Mouse (Mus musculus) neural tube, embryonic 10.5 days (tissue): ENCODE measurements around the gene Nkx1-2.
A peak's percentile ranks its signal among the peaks of the same experiment; 100 is the strongest.

Experiments used
- DNase-seq: peaks from one replicate; pipeline ENCODE4 v3.0.0-alpha.2; 2017; ENCODE audit warnings: low spot score; ENCODE audit errors: extremely low spot score

Nkx1-2 gene

DNA sequence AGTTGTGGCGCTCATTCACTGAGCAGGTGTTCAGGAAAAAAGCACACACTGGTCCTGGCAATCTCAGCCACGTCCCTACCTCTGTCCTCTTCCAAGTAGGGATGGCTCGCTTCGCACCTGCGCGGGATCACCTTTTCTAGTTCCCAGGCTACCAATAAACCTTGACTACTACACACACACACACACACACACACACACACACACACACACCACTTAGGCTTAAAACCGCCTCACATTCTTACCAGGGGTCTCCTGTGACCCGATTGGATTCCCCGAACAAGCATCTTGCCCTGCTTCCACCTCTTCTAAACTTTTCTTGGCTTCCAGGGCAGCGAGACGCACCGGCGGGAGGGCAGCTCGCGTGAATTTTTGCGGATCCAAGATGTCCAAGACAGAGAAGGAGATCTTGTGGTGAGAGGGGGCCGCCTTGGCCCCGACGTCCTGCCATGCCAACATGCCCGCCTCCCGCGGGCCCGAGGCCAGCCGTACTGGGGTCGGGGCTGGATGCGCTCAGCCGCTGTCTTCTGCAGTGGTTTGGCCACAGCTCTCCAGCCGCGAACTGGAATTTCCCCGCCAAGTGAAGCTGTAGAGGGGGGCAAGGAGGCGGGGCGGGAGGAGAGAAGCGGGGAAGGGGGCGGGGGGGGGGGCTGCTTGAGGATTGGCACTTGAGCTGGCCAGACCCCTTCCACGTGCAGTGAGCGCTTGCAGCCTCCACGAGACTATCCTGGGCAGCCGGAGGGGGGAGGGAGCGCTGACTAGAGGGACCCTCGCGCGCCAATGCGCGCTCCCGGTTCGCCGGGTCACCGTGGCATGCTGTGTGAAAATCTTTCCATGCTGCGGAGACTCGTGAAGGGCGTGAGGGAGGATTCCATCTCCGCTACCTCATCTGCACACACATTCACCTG lies at the start of gene Nkx1-2:
Nkx1-2 (minus strand) TSS at position 567 of the 905 bp plus-strand sequence.
- peak; percentile 63 for DNase-seq

DNA sequence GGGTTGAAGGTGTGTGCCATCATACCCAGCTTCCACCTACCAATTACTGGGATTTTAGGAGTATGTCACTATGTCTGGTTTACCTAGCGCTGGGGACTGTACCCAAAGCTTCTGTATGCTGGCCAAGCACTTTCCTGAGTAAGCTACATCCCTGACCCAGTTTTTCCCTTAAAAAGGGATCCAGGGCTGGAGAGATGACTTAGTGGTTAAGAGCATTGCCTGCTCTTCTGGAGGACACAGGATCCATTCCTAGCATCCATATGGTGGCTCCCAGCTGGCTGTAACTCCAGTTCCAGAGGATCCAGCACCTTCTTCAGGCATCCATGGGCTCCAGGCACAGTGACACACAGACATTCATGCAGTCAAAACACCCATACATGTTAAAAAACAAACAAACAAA lies 47.1 kb upstream of the Nkx1-2 start:
- DNase-seq: no peak

DNA sequence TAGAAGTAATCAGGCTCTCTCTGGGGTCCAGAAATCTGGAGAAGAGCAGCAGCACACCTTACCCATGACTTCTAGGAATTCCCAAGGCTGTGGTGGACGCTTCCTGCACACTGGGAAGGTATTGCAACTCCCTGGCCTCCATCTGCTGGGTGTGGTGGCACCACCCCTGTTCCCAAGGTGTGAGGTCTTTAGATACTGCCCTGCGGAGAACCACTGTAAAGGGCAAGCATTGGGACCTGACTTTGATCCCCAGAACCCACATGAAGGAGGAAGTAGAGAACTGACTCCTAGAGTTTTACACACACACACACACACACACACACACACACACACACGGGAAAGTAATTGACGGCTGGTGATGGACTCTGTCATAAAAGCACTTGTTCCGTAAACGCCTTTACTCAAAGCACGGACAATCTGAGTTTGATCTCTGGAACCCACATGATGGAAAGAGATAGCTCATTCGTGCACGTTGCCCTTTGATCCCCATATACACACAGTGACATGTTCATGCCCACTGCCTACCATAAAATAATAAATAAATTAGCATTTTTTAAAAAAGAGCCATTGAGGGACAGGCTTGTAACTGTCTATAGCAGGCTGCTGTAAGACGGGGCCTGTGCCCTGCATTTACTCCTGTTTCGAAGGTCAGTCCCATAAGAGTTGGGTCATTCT lies 45.3 kb upstream of the Nkx1-2 start:
- DNase-seq: no peak

DNA sequence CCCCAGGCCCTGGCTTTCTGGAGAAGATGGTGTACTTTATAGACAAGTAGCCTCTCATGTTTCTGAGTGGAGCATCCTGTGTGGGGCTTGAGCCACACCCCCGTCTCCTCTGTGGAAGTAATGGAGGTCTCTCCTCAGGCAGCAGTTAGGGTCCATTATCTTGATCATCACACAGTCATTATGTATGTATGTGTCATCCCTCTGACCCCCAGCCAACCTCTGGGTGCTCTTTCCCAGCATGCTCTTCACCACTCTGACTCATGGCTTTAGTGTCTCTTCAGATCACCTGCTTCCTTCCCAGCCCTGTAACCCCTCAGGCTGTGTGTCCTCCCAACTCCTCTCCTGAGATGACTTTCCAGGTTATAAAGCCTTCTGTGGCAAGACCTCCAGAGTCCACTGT lies 42.2 kb upstream of the Nkx1-2 start:
- no peak for DNase-seq

DNA sequence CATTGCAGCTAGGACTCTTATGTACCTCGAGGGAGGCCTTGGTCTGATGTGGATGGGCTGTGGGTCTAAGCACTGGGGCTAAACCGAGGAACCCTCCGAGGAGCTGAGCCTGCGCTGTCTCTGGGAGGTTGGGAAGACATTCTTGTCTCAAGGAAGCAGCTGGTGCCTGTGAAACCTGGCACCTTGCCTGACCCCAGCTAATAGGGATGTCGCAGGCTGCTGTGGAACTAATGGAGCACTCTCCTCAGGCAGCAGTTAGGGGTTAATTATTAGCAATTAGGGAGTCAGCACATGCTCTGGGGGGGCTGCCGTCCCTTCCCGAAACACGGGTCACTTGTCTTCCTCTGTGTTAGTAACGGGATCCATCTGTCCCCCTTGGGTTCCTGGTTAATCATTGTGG lies 41.5 kb upstream of the Nkx1-2 start:
- DNase-seq: no peak

DNA sequence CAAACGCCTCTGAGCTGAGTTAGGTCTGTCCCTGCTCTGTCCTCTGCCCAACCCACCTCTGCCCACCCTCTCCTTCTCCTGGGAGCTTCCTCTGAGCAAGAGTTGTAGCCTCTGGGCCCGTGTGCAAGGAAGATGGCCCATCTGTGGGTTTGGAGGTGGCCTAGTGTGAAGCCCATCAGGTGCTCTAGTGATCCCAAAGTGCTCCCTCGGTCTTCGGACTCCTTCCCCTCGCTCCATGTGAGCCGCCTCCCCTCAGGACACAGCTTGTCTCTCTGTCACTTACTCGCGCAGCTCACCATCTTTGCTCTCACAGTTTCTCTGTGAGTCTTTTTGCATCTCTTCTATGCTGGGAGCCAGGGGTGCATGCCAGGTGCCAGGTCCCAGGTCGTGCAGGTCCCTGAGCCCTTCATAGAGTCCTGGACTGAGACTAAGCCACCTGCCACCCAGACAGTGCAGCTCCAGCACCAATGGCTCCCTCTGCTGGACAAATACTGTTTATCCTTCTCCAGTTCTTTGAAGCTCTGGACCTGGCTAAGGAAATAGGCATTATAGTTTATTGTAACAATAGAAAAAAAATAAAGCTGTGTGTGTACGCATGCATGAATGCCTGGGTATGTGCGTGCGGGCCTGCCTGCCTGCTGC lies 39.1 kb upstream of the Nkx1-2 start:
- DNase-seq: peak; percentile 52

DNA sequence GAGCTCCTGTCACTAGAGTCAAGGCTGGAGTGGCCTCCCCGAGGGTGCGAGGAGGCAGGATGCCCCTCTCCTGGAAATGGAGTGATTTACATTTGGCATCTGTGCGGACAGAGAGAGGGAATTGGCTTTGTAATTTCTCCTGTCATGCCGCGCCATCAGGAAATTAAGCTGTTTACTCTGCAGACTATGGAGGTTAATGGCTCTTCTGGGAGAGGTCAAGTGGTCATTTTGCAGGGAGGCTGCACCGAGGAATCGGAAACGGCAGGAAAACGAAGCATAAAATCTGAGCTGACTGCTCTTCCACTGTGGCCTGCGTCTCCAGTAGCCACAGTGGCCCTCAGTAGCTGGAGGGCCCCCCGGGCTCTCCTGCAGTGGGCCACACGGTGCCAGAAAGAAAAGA lies 37.9 kb upstream of the Nkx1-2 start:
- no peak for DNase-seq

DNA sequence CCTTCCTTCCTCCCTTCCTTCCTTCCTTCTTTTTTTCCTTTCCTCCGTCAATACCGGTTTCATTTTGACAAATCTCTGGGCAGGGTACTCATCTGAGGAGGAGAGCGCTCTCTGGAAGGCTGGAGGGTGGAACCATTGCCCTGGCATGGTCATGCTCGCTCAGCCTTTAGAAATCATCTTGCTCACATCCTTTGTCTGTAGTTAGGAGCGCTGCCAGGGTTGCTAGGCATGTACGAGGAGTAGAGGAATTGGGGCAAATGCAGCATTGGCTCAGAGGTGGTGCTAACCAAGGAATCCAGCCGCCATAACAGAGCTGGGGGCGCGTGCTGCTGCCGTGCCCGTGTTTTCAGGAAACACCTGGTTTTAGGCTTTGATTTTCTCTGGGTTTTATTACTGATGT lies 31.9 kb upstream of the Nkx1-2 start:
- no peak for DNase-seq

DNA sequence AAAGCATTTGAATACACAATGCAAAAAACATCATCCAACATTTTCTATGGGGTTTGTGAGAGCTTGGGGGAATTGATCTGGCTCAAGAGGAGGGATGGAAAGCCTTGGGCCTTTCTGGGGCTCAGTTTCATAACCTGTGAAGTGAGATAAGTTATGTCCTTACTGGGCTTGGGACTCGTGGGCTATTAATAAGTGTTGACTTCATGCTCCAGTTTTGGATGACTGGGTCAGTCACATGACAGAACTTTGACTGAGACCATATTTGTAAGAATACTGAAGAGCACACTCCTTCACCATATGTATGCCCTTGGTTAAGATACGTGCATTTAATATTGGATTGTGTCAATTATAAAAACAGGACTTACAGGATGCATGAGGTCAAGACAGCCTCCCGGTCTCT lies 28.0 kb upstream of the Nkx1-2 start:
- DNase-seq: no peak

DNA sequence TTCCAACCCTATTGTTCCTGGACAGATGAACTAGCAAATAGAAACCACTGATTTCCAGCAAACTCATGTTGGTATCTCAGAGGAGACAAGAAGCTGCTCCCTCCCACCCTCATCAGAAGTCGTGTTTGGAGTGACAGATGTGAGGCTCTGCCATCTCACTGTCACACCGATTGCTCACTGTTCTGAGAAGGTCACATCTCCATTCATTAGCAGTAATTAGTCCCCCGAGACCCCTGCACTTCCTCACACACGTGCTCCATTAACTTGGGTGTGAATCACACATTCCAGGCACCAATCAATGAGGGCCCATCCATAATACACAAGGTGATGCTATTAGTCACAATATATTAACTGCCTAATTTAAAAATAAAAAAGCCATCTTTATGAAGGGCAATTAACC lies 26.7 kb upstream of the Nkx1-2 start:
- no peak for DNase-seq

DNA sequence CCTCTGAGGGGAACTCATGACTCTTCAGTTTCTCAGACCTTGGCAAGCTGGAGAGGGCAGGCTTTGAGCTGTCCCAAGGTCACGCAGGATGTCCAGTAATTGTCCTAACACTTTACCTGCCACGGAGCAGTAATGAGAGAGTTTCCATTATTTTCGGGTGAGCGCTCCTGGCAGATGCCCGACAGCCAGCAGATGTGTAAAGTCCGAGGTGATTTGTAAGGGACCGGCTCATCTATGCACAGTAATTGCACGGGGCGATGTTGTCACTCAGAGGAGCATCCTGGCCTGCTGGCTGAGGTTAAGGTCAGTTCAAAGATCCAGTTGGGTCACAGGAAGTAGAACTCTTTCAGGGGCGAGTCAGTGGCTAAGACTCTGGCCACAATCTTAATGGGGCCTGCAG lies 24.7 kb upstream of the Nkx1-2 start:
- DNase-seq: no peak

DNA sequence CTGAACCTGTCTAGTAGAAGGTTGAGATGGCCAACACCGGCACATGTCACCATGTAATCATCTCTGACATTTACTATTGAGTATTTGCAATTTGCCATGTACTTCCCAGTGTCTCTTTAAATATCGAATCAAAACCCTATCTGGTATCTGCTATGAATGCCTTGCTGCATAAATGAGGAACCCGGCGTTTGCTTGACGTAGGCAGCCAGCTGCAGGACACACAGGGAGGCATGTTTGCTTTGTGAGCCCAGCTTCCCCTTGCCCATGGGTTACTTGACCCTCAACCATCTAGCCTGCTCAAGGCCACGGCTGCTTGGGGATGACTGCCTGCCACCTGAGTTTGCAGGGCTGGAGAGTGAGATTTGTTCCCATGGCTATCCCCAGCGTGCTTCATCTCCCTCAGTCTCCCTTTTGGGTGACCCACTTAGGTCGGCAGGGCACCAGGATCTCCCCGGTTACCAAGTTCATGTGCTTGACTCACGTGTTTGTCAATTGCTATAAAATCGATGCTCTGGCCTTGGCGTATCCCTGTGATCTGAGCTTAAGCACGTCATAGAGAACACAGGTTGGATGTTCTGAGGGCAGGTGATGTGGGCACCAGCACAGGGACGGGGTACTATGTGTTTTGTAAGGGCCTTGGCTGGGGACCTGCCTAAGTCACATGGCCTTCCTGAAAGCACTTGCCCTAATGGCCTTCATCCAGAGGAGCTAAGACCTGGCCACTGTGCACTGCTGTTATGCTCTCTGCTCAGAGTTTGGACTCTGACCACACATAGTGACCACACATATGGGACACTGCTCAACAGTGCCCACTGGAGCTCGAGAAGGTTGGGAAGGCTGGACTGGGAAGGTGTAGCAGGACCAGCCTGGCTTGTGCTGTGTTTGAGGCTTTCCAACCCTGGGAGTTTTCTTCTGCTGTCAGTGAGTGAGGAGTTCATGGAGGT lies 20.8 kb upstream of the Nkx1-2 start:
- no peak for DNase-seq

DNA sequence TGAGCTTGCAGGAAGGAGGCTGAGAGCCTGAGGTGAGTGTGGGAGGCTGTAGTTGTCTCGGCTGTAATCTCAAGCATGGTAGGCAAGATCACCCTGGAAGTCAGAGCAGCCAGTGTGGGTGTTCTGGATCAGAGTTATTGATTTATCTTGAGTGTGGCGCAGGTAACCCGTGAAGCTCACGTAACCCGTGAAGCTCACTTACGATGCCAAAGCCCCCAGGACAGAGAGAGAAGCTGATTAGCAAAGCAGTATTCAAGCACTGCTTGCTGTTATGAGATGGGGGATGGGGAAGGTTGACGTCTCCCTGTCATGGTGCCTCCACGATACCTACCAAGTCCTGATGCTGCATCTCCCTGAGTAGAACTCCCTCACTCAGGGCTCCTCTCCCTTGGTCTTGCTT lies 20.1 kb upstream of the Nkx1-2 start:
- no peak for DNase-seq

DNA sequence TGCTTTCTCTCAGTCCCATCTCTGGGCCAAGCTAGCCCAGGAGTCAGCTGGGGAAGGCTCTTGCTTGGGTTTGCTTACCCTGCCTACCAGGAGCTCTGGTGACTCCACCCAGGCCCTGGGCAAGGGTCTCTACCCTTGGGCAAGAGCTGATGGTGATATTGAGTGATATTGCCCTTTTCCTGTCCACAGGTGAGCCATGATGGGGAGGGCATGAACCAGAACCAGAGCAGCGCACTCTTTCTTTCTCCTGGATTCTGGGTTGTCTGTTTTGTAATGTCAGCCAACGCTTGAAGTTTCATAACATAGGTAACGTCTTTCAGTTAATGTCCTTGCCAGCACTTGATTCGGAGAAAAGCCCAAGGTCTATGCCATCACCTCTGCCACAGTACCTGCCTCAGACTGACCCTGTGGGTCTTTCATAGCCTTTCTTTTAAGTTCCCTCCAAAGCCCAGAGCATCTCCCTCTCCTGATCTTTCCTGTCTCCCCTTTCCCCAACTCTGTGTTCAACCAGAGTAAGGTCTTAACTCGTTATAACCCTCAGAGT lies 17.7 kb upstream of the Nkx1-2 start:
- DNase-seq: no peak

DNA sequence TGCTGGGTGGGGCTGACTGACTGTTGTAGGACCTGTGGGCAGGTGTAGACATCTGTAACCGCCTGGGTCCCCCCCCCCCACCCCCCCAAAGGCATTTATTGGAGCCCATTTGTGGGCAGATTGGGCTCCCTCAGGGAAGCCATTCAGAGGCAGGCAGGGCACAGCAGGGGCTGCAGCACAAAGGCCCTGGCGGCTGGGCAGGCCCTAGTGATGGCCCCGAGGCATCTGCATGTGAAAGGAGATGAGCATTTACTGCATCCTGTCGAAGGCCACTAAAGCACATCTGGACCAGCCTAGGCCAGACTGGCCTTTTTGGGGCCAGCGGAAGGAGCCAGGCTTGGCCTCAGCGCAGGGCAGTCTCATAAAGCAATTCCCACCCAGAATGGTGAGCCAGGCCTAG lies 17.0 kb upstream of the Nkx1-2 start:
- DNase-seq: no peak

DNA sequence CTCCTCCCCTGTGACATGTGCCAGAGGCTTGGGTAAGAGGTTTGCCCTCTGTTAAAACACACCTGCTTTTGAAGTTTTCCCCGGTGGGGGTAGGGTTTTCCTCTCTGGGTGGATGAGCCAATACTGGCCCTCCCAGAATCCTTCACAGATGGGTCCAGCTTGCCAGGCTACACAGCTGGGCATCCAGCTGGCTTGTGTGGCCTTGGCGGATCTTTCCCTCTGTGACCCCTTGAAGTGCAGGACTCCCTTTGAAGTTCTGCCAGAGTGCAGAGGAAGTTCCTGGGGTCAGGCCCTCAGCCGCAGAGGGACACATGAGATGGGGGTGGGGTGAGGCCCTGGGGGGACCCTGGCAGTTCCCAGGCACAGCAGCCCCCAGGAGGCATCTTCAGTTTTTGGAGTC lies 15.9 kb upstream of the Nkx1-2 start:
- DNase-seq: no peak

DNA sequence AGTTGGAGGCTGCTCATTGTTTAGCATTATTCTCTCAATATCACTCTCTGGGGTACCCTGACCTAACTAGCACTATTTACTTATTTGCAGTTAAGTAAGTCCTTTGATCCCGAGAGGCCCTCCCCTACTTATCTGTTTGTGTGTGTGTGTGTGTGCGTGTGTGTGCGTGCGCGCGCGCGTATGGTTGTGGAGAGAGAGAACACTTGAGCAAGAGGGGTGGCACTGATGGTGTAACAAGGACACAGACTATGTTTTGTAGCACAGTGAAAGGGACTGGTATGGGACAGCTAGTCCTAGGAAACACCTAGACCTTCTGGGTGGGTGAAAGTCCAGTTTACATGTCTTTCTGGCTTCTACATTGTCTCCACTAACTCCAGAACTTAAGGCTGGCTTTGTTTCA lies 12.1 kb upstream of the Nkx1-2 start:
- no peak for DNase-seq

DNA sequence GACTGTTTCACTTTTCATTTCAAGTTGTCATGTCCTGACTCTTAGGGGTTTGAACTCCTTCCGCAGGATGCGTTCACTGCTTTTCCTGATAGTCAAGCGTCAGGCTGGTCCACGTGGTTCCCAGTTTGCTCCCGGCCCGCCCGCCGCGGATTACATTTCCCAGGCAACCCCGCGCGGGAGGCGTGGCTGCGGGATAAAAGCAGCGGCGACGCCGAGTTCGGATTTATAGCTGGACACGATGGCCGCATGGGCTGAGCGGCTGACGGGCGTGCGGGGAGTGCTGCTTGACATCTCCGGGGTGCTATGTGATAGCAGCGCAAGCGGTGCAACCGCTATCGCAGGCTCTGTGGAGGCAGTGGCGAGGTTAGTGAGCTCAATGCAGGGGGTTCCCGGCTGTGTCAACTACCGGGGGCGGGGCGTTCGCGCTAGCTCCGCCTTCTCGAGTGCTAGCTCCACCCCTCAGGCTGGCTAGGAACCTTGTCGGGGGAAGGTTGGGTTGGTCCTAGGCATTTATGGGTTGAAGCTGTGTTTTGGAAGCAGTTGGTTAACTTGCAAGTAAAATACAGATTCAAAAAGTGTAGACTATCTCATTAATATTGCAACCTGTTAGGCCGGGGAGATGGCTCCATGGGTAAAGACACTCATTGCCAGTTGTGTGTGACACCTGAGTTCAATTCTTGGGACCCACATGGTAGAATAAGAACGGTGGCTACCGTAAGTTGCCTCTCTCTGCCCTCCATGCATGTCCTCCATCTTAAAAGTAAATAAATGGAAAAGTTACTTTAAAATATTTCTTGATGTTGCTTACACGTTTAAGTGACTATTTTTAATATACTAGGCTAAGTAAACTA lies 11.3 kb upstream of the Nkx1-2 start, which contains the start of gene Lhpp:
Lhpp (plus strand) TSS at position 171 of the 851 bp plus-strand sequence.
- peak; percentile 92 for DNase-seq

DNA sequence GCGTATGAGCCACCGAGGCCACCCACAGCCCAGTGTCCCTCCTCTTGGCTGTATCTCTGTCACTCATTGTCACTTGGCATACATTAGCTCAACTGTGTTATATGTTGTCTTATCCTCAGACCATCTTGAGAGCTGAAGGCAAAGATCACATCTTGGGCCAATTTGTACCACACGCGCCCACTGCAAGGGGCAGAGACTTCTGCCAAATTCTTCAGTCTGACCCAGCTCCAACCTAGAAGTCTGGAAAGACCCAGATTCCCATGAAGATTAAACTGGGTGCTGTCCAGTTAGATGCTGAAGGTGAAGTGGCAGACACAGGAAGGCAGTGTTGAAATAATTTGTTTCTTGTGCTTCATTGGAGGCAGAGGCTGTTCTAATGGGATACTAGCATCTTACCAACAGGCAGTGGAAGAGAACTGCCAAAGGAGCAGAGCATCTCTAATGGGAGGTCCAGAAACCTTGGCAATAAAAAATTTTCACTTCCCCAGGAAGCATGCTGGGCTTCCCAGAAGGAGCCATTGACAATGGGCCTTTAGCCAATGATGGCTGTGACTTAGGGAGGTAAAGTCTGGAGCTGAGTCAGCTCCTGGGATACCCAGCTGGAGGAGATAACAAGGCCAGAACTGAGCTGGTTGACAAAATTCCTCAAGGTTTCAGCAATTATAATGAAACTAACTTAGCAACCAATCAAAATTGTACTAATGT lies 9.0 kb upstream of the Nkx1-2 start:
- no peak for DNase-seq
